Mouse (Mus musculus) cortical plate, adult 2 months (tissue): ENCODE data around the gene Tacc3. TPM values are rescaled to one million over a fixed set of nuclear protein-coding genes. Genes with fewer than 3 reads are reported as not detected.

Experiments used
- H3K27ac ChIP-seq: fragments of 200-500 bp; 2 replicates; pipeline ENCODE4 v1.5.1; 2012; ENCODE audit warnings: low read length, control low read depth, inconsistent platforms; ENCODE audit not compliant: insufficient read depth
- H3K4me1 ChIP-seq: fragments of 200-500 bp; 2 replicates; pipeline ENCODE4 v1.6.1; 2011; ENCODE audit warnings: low read length; ENCODE audit not compliant: control insufficient read depth, insufficient read depth
- H3K4me3 ChIP-seq: fragments of 200-500 bp; 2 replicates; pipeline ENCODE4 v1.5.1; 2011; ENCODE audit warnings: mild to moderate bottlenecking, low read length, control low read depth; ENCODE audit not compliant: insufficient read depth
- CTCF ChIP-seq: fragments of 200-500 bp; IDR thresholded peaks from 2 replicates; pipeline ENCODE4 v1.5.1; 2011; ENCODE audit warnings: mild to moderate bottlenecking, control low read depth, low read length; ENCODE audit not compliant: insufficient read depth; ENCODE audit errors: extremely low read depth
- POLR2A ChIP-seq: fragments of 200-500 bp; IDR thresholded peaks from 2 replicates; pipeline ENCODE4 v1.6.1; 2011; ENCODE audit warnings: mild to moderate bottlenecking, low read length, control low read depth; ENCODE audit not compliant: insufficient read depth; ENCODE audit errors: extremely low read depth
- polyA plus RNA-seq: library from polyadenylated mRNA; depleted of rRNA; stranded (reverse); fragments of >200 nt; gene quantifications from 2 replicates; pipeline ENCODE4 v1.2.3, GENCODE M21; 2012

Gene Tacc3
- polyA plus RNA-seq, 1 experiment = 9.3 TPM

DNA sequence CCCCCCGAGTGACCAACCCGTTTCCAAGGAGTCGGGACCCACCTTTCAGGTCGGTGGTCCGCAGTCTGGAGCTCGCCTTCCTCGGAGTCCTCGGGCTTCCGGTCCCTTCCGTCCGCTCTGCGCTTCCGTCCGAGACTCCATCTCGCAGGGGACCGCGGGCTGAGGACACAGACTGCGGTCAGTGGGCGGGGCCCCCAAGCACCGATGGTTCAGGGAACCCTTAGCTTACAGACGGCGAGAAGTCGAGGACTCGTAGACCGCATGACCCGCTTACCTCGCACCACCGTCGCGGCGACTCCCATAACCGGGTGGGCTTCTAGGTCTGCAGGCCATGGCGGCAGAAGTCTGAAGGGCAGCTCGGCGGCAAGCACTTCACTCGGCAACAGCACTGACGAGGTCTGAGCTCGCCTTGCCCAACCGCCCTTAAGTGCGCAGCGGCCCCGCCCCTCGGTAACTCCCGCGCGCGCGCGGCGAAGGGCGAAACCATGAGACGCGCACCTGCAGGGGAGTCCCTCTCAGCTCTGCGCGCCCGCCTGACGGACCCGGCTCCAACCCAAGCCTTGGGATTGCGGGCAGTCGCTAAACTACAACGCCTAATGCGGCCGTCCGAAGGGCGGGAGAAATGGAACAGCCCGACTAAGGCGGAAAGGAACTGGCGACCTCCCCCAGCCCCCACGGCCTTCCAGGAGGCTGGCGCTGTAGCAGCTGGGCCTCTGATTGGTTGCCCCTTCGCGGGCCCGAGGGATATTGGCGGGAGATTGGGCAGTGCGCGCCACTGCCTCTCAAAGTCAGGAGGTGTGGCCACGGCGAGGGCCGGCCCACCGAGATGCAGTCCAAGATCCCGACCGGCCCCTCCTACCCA, 5.8 kb upstream of the Tacc3 start, which contains the start of gene Slbp:
Gene Slbp (minus strand): TSS at position 654 of the 862 bp plus-strand sequence.
- peak; percentile 98 for TF ChIP-seq POLR2A
- TF ChIP-seq CTCF = no peak
- H3K27ac ChIP-seq = peak within 1 kb of the TSS; percentile 95
- peaks cover 5% of the 10 kb centered on the region; the same call in 1 of the 2 replicates for H3K4me1 ChIP-seq
- H3K4me3 ChIP-seq = peak within 1 kb of the TSS; percentile 64

GRCm38 (mm10) chr5:33652783-33653173, 5.2 kb upstream of the Tacc3 start:
- TF ChIP-seq POLR2A = no peak
- no peak for TF ChIP-seq CTCF
- Histone ChIP-seq H3K27ac (no peak overlapping the region), H3K4me1 (peaks cover 5% of the 10 kb centered on the region; the same call in 1 of the 2 replicates), H3K4me3 (peak overlapping the region; percentile 64)

GRCm38 (mm10) chr5:33654424-33654823, 3.5 kb upstream of the Tacc3 start:
- H3K4me3 ChIP-seq = no peak overlapping the region
- no peak overlapping the region for H3K27ac ChIP-seq
- H3K4me1 ChIP-seq = peaks cover 5% of the 10 kb centered on the region; the same call in 1 of the 2 replicates
- TF ChIP-seq POLR2A (no peak), CTCF (no peak)

- peaks cover 5% of the 10 kb centered on the region; the same call in 1 of the 2 replicates for H3K4me1 ChIP-seq
- no peak for TF ChIP-seq CTCF
- no peak for TF ChIP-seq POLR2A
These were observed 2.6 kb upstream of the Tacc3 start for GRCm38 (mm10) chr5:33655251-33655840.

DNA sequence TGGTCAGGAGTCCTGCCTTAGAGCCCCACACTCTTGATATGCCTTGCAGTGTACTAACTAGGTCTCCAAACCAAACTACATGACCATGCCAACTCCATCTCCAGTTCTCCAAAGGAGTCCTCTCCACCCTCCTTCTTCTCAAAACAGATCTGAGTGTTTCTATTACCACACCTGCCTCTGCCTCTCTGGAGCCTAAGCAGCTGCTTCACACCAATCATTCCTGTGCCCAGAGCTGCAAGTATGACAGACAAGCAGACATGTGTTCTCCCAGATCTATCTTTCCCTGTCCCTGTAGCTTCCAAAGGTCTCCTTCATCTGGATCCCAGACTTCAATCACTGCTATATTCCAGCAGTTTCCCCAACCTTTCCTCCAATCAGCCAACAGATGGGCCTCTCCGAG, 1.2 kb upstream of the Tacc3 start:
- Histone ChIP-seq H3K4me1 (peaks cover 5% of the 10 kb centered on the region; the same call in 1 of the 2 replicates), H3K4me3 (peak overlapping the region; percentile 64), H3K27ac (no peak overlapping the region)
- TF ChIP-seq POLR2A = no peak
- TF ChIP-seq CTCF = no peak

More at GRCm38 (mm10) chr5:33655251-33655840, 2.6 kb upstream of the Tacc3 start:
- Histone ChIP-seq H3K27ac (no peak overlapping the region), H3K4me3 (no peak overlapping the region)

DNA sequence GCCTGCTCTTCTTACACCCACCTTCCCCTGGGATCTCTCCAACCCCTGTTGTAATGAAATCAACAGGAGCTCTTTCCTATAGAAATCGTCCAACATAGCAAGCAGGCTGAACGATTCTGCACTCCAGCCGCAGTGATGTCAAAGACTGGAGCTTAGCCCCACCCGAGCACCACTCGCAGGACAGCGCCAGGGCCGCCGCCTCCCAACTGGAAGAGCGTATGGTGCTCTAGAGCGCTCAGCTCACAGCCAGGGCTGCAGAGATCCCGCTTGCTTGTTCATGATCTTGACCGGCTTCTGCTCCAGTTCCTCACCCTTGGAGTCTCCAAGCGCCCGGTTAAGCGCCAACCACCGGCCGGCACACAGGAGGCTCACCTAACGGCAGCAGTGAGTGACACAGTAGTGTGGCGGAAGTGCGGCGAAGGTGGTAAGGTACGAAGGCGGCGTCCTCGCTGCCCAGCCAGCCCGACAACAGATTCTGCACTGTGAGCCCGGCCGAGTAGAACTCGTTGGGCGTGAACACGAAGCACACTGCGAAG, 609 bp upstream of the Tacc3 start:
- TF ChIP-seq CTCF (no peak), POLR2A (no peak)
- Histone ChIP-seq H3K4me1 (peaks cover 5% of the 10 kb centered on the region; the same call in 1 of the 2 replicates), H3K27ac (peak overlapping the region; percentile 44), H3K4me3 (peak overlapping the region; percentile 64)

DNA sequence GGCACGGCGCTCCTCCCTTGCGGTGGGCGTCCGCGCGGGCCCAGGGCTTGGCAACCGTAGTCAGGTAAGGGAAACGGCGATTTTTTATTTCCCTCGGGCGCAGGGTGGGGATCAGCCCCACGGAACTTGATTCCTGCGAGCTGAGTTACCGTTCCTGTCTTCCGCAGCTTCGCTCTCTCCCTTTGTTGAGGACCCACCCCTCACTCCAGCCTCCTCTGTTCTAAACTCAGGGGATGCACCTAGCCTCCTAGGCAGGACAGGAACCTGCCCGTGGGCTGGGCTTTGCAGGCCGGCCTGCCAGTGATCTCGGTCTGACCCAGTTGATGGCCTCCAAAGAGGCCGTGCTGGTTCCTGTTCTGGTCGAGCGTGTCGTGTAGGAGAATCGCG, 729 bp downstream of the Tacc3 start:
- no peak overlapping the region for H3K27ac ChIP-seq
- TF ChIP-seq CTCF (no peak), POLR2A (no peak)
- peaks cover 4% of the 10 kb centered on the region; the same call in 1 of the 2 replicates for H3K4me1 ChIP-seq
- peak overlapping the region; percentile 64 for H3K4me3 ChIP-seq

GRCm38 (mm10) chr5:33668223-33668622, 10.3 kb downstream of the Tacc3 start:
- TF ChIP-seq POLR2A (no peak), CTCF (peak; percentile 35)
- no peaks in the 10 kb centered on the region for H3K4me1 ChIP-seq
- no peak overlapping the region for H3K27ac ChIP-seq
- H3K4me3 ChIP-seq = no peak overlapping the region

DNA sequence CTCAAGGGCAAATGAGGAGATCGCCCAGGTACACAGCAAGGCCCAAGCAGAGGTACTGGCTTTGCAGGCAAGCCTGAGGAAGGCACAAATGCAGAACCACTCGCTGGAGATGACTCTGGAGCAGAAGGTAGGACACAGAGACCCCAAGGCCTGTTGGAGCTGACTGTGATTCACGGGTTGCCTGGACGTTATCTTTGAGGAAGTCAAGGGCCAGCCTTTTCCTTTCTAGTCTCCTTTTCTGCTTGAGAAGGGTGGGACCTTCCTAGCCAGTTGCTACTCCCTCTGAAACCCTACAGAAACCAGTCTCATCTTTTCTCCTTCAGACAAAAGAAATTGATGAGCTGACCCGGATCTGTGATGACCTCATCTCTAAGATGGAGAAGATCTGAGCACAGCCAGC, 13.7 kb downstream of the Tacc3 start:
- Histone ChIP-seq H3K4me1 (no peaks in the 10 kb centered on the region), H3K27ac (no peak overlapping the region), H3K4me3 (no peak overlapping the region)
- no peak for TF ChIP-seq CTCF
- no peak for TF ChIP-seq POLR2A
